In genomic region chr19:29238171-29238570, GRCm38 (mm10) we compare ENCODE assay signal across 17 mouse cellular contexts. TPM values are rescaled to one million over a fixed set of nuclear protein-coding genes. Genes with fewer than 3 reads are reported as not detected.
DNase-seq lines count a peak whose midpoint lies in the region; ATAC-seq and TF ChIP-seq lines count a peak whose summit lies in the region.
"Had no signal": no experiment of that assay in that cellular context is flagged by ENCODE, and none has a peak within 500 bp of the region (broad histone marks: within the 10 kb centered on the region; RNA-seq: fewer than 3 reads in every experiment).

No protein-coding gene starts in this region.

- ATAC-seq in heart, embryonic 13.5 days (ENCODE audit: extremely low read depth, insufficient number of reproducible peaks, low FRiP score, low TSS enrichment) = no peak
- ATAC-seq in kidney, embryonic 15.5 days (replicated peaks; ENCODE audit: low FRiP score) = no peak
- peak; percentile 43 for ATAC-seq in liver, postnatal 0 days
- ATAC-seq: midbrain, embryonic 16.5 days; Patski had no signal

- TF ChIP-seq CTCF in liver, postnatal 0 days (IDR thresholded peaks at IDR 0.05; ENCODE audit: low read depth) = no peak

- no peaks in the 10 kb centered on the region for H3K36me3 ChIP-seq in heart, embryonic 13.5 days
- no peaks in the 10 kb centered on the region for H3K36me3 ChIP-seq in kidney, embryonic 15.5 days
- H3K36me3 ChIP-seq in liver, postnatal 0 days (replicated peaks; ENCODE audit: insufficient read depth, low read length) = no peaks in the 10 kb centered on the region
- H3K36me3 ChIP-seq: embryonic facial prominence, embryonic 13.5 days; forebrain, embryonic 10.5 days; hindbrain, embryonic 10.5 days; limb, embryonic 15.5 days had no signal

- H3K9ac ChIP-seq in heart, embryonic 13.5 days = no peak overlapping the region
- no peak overlapping the region for H3K9ac ChIP-seq in kidney, embryonic 15.5 days
- H3K9ac ChIP-seq in liver, postnatal 0 days (replicated peaks) = no peak overlapping the region
- H3K9ac ChIP-seq: embryonic facial prominence, embryonic 13.5 days; limb, embryonic 15.5 days had no signal

- peaks cover 43% of the 10 kb centered on the region for H3K4me1 ChIP-seq in heart, embryonic 13.5 days
- peaks cover 5% of the 10 kb centered on the region for H3K4me1 ChIP-seq in kidney, embryonic 15.5 days
- peaks cover 20% of the 10 kb centered on the region for H3K4me1 ChIP-seq in brown adipose tissue, adult 24 weeks (ENCODE audit: control insufficient read depth, insufficient read depth, insufficient read length, low read length)
- peaks cover 45% of the 10 kb centered on the region for H3K4me1 ChIP-seq in liver, postnatal 0 days (ENCODE audit: insufficient read depth)

- no peak overlapping the region for H3K4me3 ChIP-seq in heart, embryonic 13.5 days
- H3K4me3 ChIP-seq in kidney, embryonic 15.5 days (replicated peaks) = no peak overlapping the region
- no peak overlapping the region for H3K4me3 ChIP-seq in brown adipose tissue, adult 24 weeks (ENCODE audit: insufficient read depth, low read depth, low read length)
- no peak overlapping the region for H3K4me3 ChIP-seq in liver, postnatal 0 days (ENCODE audit: low read depth, low read length)
- H3K4me3 ChIP-seq: embryonic facial prominence, embryonic 13.5 days; forebrain, embryonic 10.5 days; hindbrain, embryonic 10.5 days; limb, embryonic 15.5 days had no signal

- H3K27me3 ChIP-seq in heart, embryonic 13.5 days (replicated peaks) = no peaks in the 10 kb centered on the region
- no peaks in the 10 kb centered on the region for H3K27me3 ChIP-seq in kidney, embryonic 15.5 days
- H3K27me3 ChIP-seq in liver, postnatal 0 days (ENCODE audit: insufficient read depth, low read length) = no peaks in the 10 kb centered on the region
- H3K27me3 ChIP-seq: embryonic facial prominence, embryonic 13.5 days; limb, embryonic 15.5 days; Patski had no signal

- TF ChIP-seq EP300 in liver, postnatal 0 days (IDR thresholded peaks at IDR 0.05; ENCODE audit: low read depth) = 0 out of 2 replicates have a peak, but pooled peaks have one; percentile 8

- 22% methylated on average over 9 of the region's 9 CpGs for WGBS in heart, embryonic 13.5 days
- WGBS in kidney, embryonic 15.5 days = 33% methylated on average over 9 of the region's 9 CpGs
- WGBS in liver, postnatal 0 days (ENCODE audit: insufficient replicate concordance) = 43% methylated on average over 9 of the region's 9 CpGs

- no peak for DNase-seq in heart, adult 8-10 months (ENCODE audit: low spot score)
- DNase-seq in kidney, postnatal 10 days = no peak
- DNase-seq in liver, postnatal 0 days = no peak
- no peak for DNase-seq in adrenal gland, adult 2 months
- no peak for DNase-seq in T-cell, adult 2 months (ENCODE audit: low spot score)
- DNase-seq: B cell, adult 2 months; cerebellum, adult 11-12 months; gastrocnemius, postnatal 10 days had no signal

- peak overlapping the region; percentile 27; the same call in 1 of the 2 replicates for H3K4me2 ChIP-seq in heart, embryonic 13.5 days
- H3K4me2 ChIP-seq in kidney, embryonic 15.5 days = no peak overlapping the region
- H3K4me2 ChIP-seq in liver, postnatal 0 days (ENCODE audit: low read depth, low read length) = no peak overlapping the region
- H3K4me2 ChIP-seq: embryonic facial prominence, embryonic 13.5 days; limb, embryonic 15.5 days had no signal

- no peaks in the 10 kb centered on the region for H3K9me3 ChIP-seq in heart, embryonic 13.5 days
- H3K9me3 ChIP-seq in kidney, embryonic 15.5 days (replicated peaks) = no peaks in the 10 kb centered on the region
- H3K9me3 ChIP-seq in liver, postnatal 0 days (ENCODE audit: low read length) = no peaks in the 10 kb centered on the region
- H3K9me3 ChIP-seq: embryonic facial prominence, embryonic 13.5 days; forebrain, embryonic 10.5 days; hindbrain, embryonic 10.5 days; limb, embryonic 15.5 days had no signal

- H3K27ac ChIP-seq in heart, embryonic 13.5 days (replicated peaks) = 0 out of 2 replicates have a peak overlapping the region, but pooled peaks have one; percentile 21
- H3K27ac ChIP-seq in kidney, embryonic 15.5 days = 0 out of 2 replicates have a peak overlapping the region, but pooled peaks have one; percentile 45
- H3K27ac ChIP-seq in brown adipose tissue, adult 24 weeks (replicated peaks; ENCODE audit: low read depth, low read length) = peak overlapping the region; percentile 96
- H3K27ac ChIP-seq in liver, postnatal 0 days (ENCODE audit: low read depth) = peak overlapping the region; percentile 12; the same call in 1 of the 2 replicates
- H3K27ac ChIP-seq: embryonic facial prominence, embryonic 13.5 days; forebrain, embryonic 10.5 days; hindbrain, embryonic 10.5 days; limb, embryonic 15.5 days had no signal

RNA-seq across cellular contexts. Expression of gene Jak2, which starts 13.5 kb away (rescaled TPM):
- polyA plus RNA-seq in heart, embryonic 13.5 days (2015; fragmentation: Nextera tagmentation; extraction: Ambion mirVana) = 5.3 and 5.5 TPM in 2 replicates
- 10 to 100 TPM; 16.0 to 18.0 (median 16.9) TPM for total RNA-seq in heart, adult 8-10 months (2022)
- 8.1 and 8.8 TPM in 2 replicates for polyA plus RNA-seq in kidney, embryonic 15.5 days (2015; fragmentation: Nextera tagmentation; extraction: Ambion mirVana)
- 9.3 and 11.6 TPM in 2 replicates for polyA plus RNA-seq in brown adipose tissue, adult 24 weeks (2012; ENCODE audit: insufficient read depth, insufficient read length, missing spikeins)
- polyA plus RNA-seq in liver, postnatal 0 days (2015; fragmentation: Nextera tagmentation; extraction: Ambion mirVana) = 5.6 and 6.0 TPM in 2 replicates
- 10 to 100 TPM; 18.2 to 19.2 TPM for total RNA-seq in adrenal gland, adult 2 months (2021)
- 3.1 and 3.2 TPM in 2 replicates for polyA plus RNA-seq in adrenal gland, adult 2 months (2012; rRNA removed)

Comparison
In these comparisons a context has a peak if more than half of its experiments do, and no peak if none do; other contexts are left out.
1. H3K27ac ChIP-seq: peak in every context shown above with its lines; median percentile 96 in brown adipose tissue, adult 24 weeks; 45 in kidney, embryonic 15.5 days; 21 in heart, embryonic 13.5 days; 12 in liver, postnatal 0 days.